Mouse (Mus musculus) spleen, adult 2 months (tissue): ENCODE results near the gene Cdc34.

Experiments used
- CTCF ChIP-seq: fragments of 200-500 bp; IDR thresholded peaks from 2 replicates; pipeline ENCODE4 v1.5.1; 2011; ENCODE audit warnings: mild to moderate bottlenecking, inconsistent platforms; ENCODE audit not compliant: insufficient read depth, insufficient read length, insufficient replicate concordance; ENCODE audit errors: extremely low read depth
- POLR2A ChIP-seq: fragments of 200-500 bp; IDR thresholded peaks from 2 replicates; pipeline ENCODE4 v1.6.1; 2011; ENCODE audit warnings: low read depth, low read length, inconsistent platforms

GRCm38 (mm10) chr10:79701443-79702129 lies 19.6 kb downstream of the Cdc34 start:
- no peak for TF ChIP-seq POLR2A
- no peak for TF ChIP-seq CTCF
